Mouse (Mus musculus) heart, postnatal 36 days (tissue): Measurements from ENCODE around the gene Setd7. TPM values are rescaled to one million over a fixed set of nuclear protein-coding genes. Genes with fewer than 3 reads are reported as not detected.
"Not testable (repeated sequence)": the region's sequence is repeated elsewhere in the genome, so short reads cannot be mapped to it uniquely, and the experiment has no call there.

Experiments used
- DNase-seq, 2 experiments: peaks; one replicate each; pipeline ENCODE4 v3.0.0; 2021 to 2022
- intact Hi-C: fragments of 180-260 bp; cut with DNase I; formaldehyde crosslinking; loops from one replicate; pipeline ENCODE4 v1.15.1; 2025
- total RNA-seq, 2 experiments: library from RNA; stranded (reverse); gene quantifications; 2 replicates each; pipeline ENCODE4 v1.2.3; 2021

Setd7 gene
- total RNA-seq: 10 to 100 TPM; 57.2 to 62.0 TPM

- intact Hi-C loops: loop anchor here (2.0 to 10.0 kb wide), 4 partner anchors 78 to 1904 kb away; partner anchors contain the start of genes Nhlrc3, Proser1 and Rab33b
Observed at GRCm38 (mm10) chr3:51560511-51561108, at the start of gene Setd7. Gene Setd7, minus strand, starts transcription at chr3:51560879.

DNA sequence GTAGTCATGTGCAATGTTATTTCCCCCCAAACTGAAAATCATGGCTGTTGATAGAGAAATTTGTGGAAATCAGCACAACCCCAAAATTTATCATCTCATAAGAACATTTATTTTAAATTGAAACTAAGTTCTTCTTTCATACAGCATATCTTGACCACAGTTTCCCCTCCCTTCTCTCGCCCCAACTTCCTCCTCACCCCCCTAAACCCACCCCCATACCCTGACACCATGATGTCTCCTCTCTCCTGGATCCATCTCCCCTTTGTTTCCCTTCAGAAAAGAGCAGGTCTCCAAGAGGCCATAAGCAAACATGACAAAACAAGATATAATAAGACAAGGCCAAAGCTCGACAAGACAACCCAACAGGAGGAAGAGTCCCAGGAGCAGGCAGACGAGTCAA is 43.8 kb upstream of the Setd7 start:
- intact Hi-C loops: no loop called here

More at GRCm38 (mm10) chr3:51560511-51561108, at the start of gene Setd7:
- peak; percentile 80 to 88 for DNase-seq

DNA sequence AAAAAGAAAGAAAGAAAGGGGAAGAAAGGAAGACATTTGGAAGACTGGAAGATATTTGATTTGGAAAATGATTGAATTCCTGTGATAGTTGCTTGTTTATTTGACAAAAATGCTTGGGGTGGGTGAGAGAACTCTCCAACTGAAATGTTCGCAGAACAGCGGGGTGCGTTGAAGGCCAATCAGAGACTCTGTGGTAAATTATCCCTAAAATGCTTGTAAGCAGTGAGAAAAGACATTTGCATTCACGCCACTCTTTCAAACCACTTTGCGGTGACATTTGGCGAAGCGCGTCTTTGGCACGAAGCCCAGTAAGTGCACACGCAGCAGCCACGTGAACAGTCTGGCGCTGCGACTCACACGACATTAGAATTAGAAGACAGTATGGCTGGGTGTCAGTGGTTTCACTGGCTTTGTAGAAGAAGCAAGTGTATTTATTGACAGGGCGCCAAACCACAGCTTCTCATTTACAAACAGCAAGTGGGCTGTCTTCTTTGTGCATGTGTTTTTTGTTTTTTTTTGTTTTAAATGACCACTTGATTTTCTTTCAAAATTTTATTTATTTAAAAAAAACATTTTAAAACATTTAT is 43.1 kb upstream of the Setd7 start:
- intact Hi-C loops: no loop called here
- DNase-seq: no peak

More for the DNA sequence above, 43.8 kb upstream of the Setd7 start:
- DNase-seq: no peak

GRCm38 (mm10) chr3:51601461-51601860 is 40.8 kb upstream of the Setd7 start:
- no peak for DNase-seq
- intact Hi-C loops: no loop called here

DNA sequence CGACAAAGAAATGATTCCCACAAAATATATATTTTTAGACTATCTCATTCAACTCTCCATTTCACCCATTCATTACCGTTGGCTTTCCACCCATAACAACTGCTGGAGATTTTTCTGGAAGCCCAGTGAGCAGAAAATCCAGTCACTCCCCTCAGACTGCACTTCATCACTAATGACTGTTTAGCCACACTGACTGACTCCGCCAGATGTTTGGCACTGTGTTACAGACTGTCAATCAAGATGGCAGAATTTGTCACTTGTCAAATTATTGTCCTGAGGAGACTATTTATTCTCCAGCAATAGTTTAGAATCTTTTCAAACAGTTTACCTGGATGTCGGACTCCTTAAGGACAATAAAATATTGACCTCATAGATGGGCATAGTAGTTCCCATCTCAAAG is 40.0 kb upstream of the Setd7 start:
- DNase-seq: no peak
- intact Hi-C loops: no loop called here

GRCm38 (mm10) chr3:51599057-51599630 is 38.5 kb upstream of the Setd7 start:
- intact Hi-C loops: no loop called here
- DNase-seq: no peak

DNA sequence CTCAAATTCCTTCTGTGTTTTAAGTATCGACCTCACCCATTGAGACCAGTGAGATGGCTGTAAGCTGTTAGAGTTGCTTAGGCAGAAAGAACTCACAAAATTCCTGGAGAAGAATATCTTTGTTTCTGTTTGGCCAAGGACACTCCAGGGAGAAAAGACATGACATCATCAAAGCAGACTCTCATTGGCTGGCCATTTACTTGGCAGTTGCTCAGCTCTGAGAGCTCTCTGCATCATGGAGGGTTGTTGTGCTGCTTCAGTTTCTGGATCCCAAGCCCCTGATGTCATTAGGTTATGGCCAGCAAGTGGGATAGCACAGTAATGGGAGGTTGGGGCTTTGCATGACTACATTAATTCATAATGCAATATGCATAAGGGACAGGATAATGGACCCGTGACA is 35.9 kb upstream of the Setd7 start:
- intact Hi-C loops: no loop called here
- DNase-seq: no peak

- no peak for DNase-seq
- intact Hi-C loops: no loop called here
Observed at GRCm38 (mm10) chr3:51593506-51593905, 32.8 kb upstream of the Setd7 start.

- intact Hi-C loops: no loop called here
- DNase-seq: no peak
Observed at GRCm38 (mm10) chr3:51591591-51591990, 30.9 kb upstream of the Setd7 start.

GRCm38 (mm10) chr3:51590207-51590892 is 29.7 kb upstream of the Setd7 start:
- intact Hi-C loops: no loop called here

GRCm38 (mm10) chr3:51587697-51588262 is 27.1 kb upstream of the Setd7 start:
- no peak for DNase-seq
- intact Hi-C loops: no loop called here

More at GRCm38 (mm10) chr3:51590207-51590892, 29.7 kb upstream of the Setd7 start:
- DNase-seq: no peak

DNA sequence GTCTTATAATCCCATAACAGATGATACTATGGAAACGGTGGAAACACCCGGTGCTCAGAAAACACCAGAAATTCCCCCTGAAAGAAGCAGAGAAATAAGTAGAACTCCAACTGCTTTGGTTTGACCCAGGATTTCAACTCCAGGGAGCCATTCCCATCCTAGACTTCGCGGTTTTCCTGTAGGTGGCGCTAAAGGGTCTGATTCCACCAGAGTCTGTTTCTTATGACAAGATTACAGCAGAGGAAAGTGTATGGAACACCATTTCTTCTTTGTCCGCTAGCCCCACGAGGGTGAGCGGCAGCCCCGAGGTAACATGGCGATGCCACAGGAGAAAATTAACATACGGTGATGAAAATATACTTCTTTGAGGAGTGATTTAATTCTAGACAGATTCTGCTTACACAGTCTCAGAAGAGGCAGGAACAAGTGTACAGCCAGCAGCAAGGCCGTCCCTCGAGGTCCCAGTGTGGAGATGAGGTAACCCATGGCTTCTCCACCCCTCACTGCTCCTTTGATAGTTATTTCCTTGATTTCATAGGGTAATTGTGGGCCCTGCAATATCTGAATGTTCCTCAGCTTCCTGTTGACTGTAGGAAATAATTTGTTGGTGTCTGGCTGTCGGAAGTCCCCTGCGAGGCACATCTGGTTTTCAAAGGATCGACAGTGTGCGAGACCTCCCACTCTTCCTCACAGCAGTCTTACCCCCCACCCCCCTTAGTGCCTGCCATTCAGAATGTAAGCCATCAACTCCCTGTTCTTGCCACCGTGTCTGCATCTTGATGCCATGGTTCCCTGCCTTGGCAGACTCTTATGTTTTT is 23.1 kb upstream of the Setd7 start:
- intact Hi-C loops: loop anchor here (1.0 kb wide), 2 partner anchors 65 to 659 kb away; no protein-coding TSS in a partner anchor
- peak; percentile 83 to 87 for DNase-seq

- DNase-seq, intact Hi-C loops: not testable (repeated sequence)
Observed at GRCm38 (mm10) chr3:51579243-51579642, 18.6 kb upstream of the Setd7 start.

- peak; percentile 13 to 29 for DNase-seq
- intact Hi-C loops: no loop called here
Observed at GRCm38 (mm10) chr3:51577816-51578749, 17.4 kb upstream of the Setd7 start.

DNA sequence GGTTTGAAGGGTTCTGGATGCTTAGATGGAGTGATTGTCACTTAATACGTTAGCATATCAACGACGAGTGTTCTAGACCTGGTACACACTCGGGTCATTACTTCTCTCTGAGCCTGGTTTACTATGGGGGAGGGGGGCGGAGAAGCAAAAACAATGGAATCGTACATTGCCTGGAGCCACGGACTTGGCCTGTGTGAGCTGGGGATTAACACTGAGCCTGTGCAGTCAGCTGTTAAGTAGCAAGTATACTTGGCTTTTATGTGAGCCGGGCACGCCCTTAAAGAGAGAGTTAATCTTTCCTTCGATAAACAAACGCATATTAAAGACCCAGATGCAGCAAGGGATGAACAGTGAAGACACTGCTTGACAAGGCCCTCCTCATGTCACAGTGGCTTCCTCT is 16.7 kb upstream of the Setd7 start:
- intact Hi-C loops: no loop called here
- no peak for DNase-seq

GRCm38 (mm10) chr3:51573915-51574314 is 13.2 kb upstream of the Setd7 start:
- DNase-seq: no peak
- intact Hi-C loops: no loop called here

GRCm38 (mm10) chr3:51570200-51570599 is 9.5 kb upstream of the Setd7 start:
- DNase-seq: no peak
- intact Hi-C loops: no loop called here

GRCm38 (mm10) chr3:51561993-51562385 is 1.3 kb upstream of the Setd7 start:
- intact Hi-C loops: loop anchor here (2.0 to 10.0 kb wide), 4 partner anchors 79 to 1903 kb away; partner anchors contain the start of genes Nhlrc3, Proser1 and Rab33b
- DNase-seq: no peak
